Mouse (Mus musculus) embryonic fibroblast, embryonic 13.5 days (primary cell): Measurements from ENCODE around the gene Gorasp1.

Source experiments
- CTCF ChIP-seq: IDR thresholded peaks from 2 replicates; pipeline ENCODE4 v1.5.1; 2011; ENCODE audit warnings: mild to moderate bottlenecking, control low read depth, low read length, moderate library complexity, borderline replicate concordance; ENCODE audit not compliant: insufficient read depth
- POLR2A ChIP-seq: IDR thresholded peaks from 2 replicates; pipeline ENCODE4 v1.6.1; 2011; ENCODE audit warnings: low read depth, mild to moderate bottlenecking, control low read depth, low read length, moderate library complexity

- TF ChIP-seq CTCF (no peak), POLR2A (no peak)
Measured at GRCm38 (mm10) chr9:119933675-119934074, 3.7 kb downstream of the Gorasp1 start.
